Mouse (Mus musculus) spleen, adult 2 months (tissue): ENCODE data around the gene Oprm1. TPM values are rescaled to one million over a fixed set of nuclear protein-coding genes. Genes with fewer than 3 reads are reported as not detected.

Source experiments
- DNase-seq, 2 experiments: peaks; one replicate each; pipeline versions ENCODE4 v3.0.0 to v3.0.0-alpha.2; 2012 to 2021; ENCODE audit warnings: low spot score in 2 of 2, low read depth in 1 of 2
- H3K27ac ChIP-seq: fragments of 200-500 bp; 2 replicates; pipeline ENCODE4 v1.5.1; 2012; ENCODE audit warnings: low read length, inconsistent platforms; ENCODE audit not compliant: insufficient read depth
- H3K27me3 ChIP-seq: fragments of 200-500 bp; 2 replicates; pipeline ENCODE4 v1.6.1; 2012; ENCODE audit warnings: mild to moderate bottlenecking, moderate library complexity, low read length, inconsistent platforms; ENCODE audit not compliant: control insufficient read depth, insufficient read depth
- H3K36me3 ChIP-seq: fragments of 200-500 bp; 2 replicates; pipeline ENCODE4 v1.6.1; 2012; ENCODE audit warnings: mild to moderate bottlenecking, low read length, inconsistent platforms; ENCODE audit not compliant: control insufficient read depth, insufficient read depth
- H3K4me1 ChIP-seq: fragments of 200-500 bp; 2 replicates; pipeline ENCODE4 v1.6.1; 2011; ENCODE audit warnings: inconsistent platforms; ENCODE audit not compliant: control insufficient read depth, insufficient read depth, insufficient read length
- H3K4me3 ChIP-seq: fragments of 200-500 bp; 2 replicates; pipeline ENCODE4 v1.5.1; 2011; ENCODE audit warnings: mild to moderate bottlenecking, inconsistent platforms; ENCODE audit not compliant: insufficient read depth, insufficient read length; ENCODE audit errors: extremely low read depth
- CTCF ChIP-seq: fragments of 200-500 bp; IDR thresholded peaks from 2 replicates; pipeline ENCODE4 v1.5.1; 2011; ENCODE audit warnings: mild to moderate bottlenecking, inconsistent platforms; ENCODE audit not compliant: insufficient read depth, insufficient read length, insufficient replicate concordance; ENCODE audit errors: extremely low read depth
- POLR2A ChIP-seq: fragments of 200-500 bp; IDR thresholded peaks from 2 replicates; pipeline ENCODE4 v1.6.1; 2011; ENCODE audit warnings: low read depth, low read length, inconsistent platforms
- WGBS: fragments of 180-500 bp; shearing (Covaris S2); methylation state at CpG from one replicate; pipeline ENCODE4 v1.1.7; 2018; 5-methylcytosine and 5-hydroxymethylcytosine counted together
- polyA plus RNA-seq: library from polyadenylated mRNA; depleted of rRNA; stranded (reverse); fragments of >200 nt; gene quantifications from 2 replicates; pipeline ENCODE4 v1.2.3, GENCODE M21; 2012

Oprm1 gene
- polyA plus RNA-seq, 1 experiment = not detected

GRCm38 (mm10) chr10:6977843-6978242 is 219.5 kb downstream of the Oprm1 start:
- Histone ChIP-seq H3K27ac (no peak overlapping the region), H3K4me3 (peak overlapping the region; percentile 7; the same call in 1 of the 2 replicates), H3K36me3 (peaks cover 1% of the 10 kb centered on the region; the same call in 1 of the 2 replicates), H3K27me3 (no peaks in the 10 kb centered on the region), H3K4me1 (peaks cover 11% of the 10 kb centered on the region)
- DNase-seq = no peak
- TF ChIP-seq CTCF (no peak), POLR2A (no peak)
- WGBS = 80% methylated on average over 2 of the region's 2 CpGs

- Histone ChIP-seq H3K4me1 (peaks cover 14% of the 10 kb centered on the region), H3K4me3 (peak overlapping the region; percentile 72), H3K27ac (peak overlapping the region; percentile 51; the same call in 1 of the 2 replicates), H3K27me3 (no peaks in the 10 kb centered on the region), H3K36me3 (peaks cover 1% of the 10 kb centered on the region; the same call in 1 of the 2 replicates)
- 69% methylated on average over 1 of the region's 1 CpGs for WGBS
- TF ChIP-seq CTCF = no peak
- TF ChIP-seq POLR2A = no peak
- no peak for DNase-seq
These were observed 220.4 kb downstream of the Oprm1 start for GRCm38 (mm10) chr10:6978733-6979132.

GRCm38 (mm10) chr10:6979216-6979615 is 220.9 kb downstream of the Oprm1 start:
- peak overlapping the region; percentile 60 for H3K27ac ChIP-seq
- H3K27me3 ChIP-seq = no peaks in the 10 kb centered on the region
- peak overlapping the region; percentile 72 for H3K4me3 ChIP-seq
- DNase-seq = no peak
- H3K4me1 ChIP-seq = peaks cover 14% of the 10 kb centered on the region
- TF ChIP-seq POLR2A (no peak), CTCF (no peak)
- WGBS = 19% methylated on average over 7 of the region's 7 CpGs
- peaks cover 1% of the 10 kb centered on the region; the same call in 1 of the 2 replicates for H3K36me3 ChIP-seq

GRCm38 (mm10) chr10:6979789-6980188 is 221.5 kb downstream of the Oprm1 start:
- peak overlapping the region; percentile 72 for H3K4me3 ChIP-seq
- peaks cover 1% of the 10 kb centered on the region; the same call in 1 of the 2 replicates for H3K36me3 ChIP-seq
- peaks cover 14% of the 10 kb centered on the region for H3K4me1 ChIP-seq
- DNase-seq = no peak
- H3K27ac ChIP-seq = peak overlapping the region; percentile 76; the same call in 1 of the 2 replicates
- WGBS = 3% methylated on average over 8 of the region's 8 CpGs
- no peaks in the 10 kb centered on the region for H3K27me3 ChIP-seq
- TF ChIP-seq POLR2A = no peak

- DNase-seq = peak in 1 of 2 experiments; percentile 29
- TF ChIP-seq POLR2A (peak; percentile 1; the same call in 1 of the 2 replicates), CTCF (no peak)
- no peaks in the 10 kb centered on the region for H3K27me3 ChIP-seq
- WGBS = 3% methylated on average over 6 of the region's 6 CpGs
- peaks cover 14% of the 10 kb centered on the region for H3K4me1 ChIP-seq
- no peaks in the 10 kb centered on the region for H3K36me3 ChIP-seq
- peak overlapping the region; percentile 72 for H3K4me3 ChIP-seq
- peak overlapping the region; percentile 76; the same call in 1 of the 2 replicates for H3K27ac ChIP-seq
These were observed 221.9 kb downstream of the Oprm1 start for GRCm38 (mm10) chr10:6980236-6980635.

GRCm38 (mm10) chr10:6982751-6983151 is 224.4 kb downstream of the Oprm1 start:
- H3K4me1 ChIP-seq = peaks cover 22% of the 10 kb centered on the region
- DNase-seq = peak; percentile 24 to 75
- TF ChIP-seq POLR2A (peak; percentile 20; the same call in 1 of the 2 replicates), CTCF (no peak)
- WGBS = 34% methylated on average over 2 of the region's 2 CpGs
- no peaks in the 10 kb centered on the region for H3K27me3 ChIP-seq
- H3K4me3 ChIP-seq = peak overlapping the region; percentile 38; the same call in 1 of the 2 replicates
- H3K36me3 ChIP-seq = no peaks in the 10 kb centered on the region
- peak overlapping the region; percentile 97 for H3K27ac ChIP-seq

- H3K27me3 ChIP-seq = no peaks in the 10 kb centered on the region
- H3K36me3 ChIP-seq = no peaks in the 10 kb centered on the region
These were observed 225.1 kb downstream of the Oprm1 start for GRCm38 (mm10) chr10:6983431-6983830.

More at GRCm38 (mm10) chr10:6983431-6983830, 225.1 kb downstream of the Oprm1 start:
- H3K4me3 ChIP-seq = no peak overlapping the region
- H3K27ac ChIP-seq = peak overlapping the region; percentile 96
- no peak for DNase-seq
- WGBS = 77% methylated on average over 2 of the region's 2 CpGs
- no peak for TF ChIP-seq POLR2A
- no peak for TF ChIP-seq CTCF
- peaks cover 24% of the 10 kb centered on the region for H3K4me1 ChIP-seq
